Mouse (Mus musculus) adrenal gland, postnatal 10 days (tissue): ENCODE data around the gene Flad1. TPM values are rescaled to one million over a fixed set of nuclear protein-coding genes. Genes with fewer than 3 reads are reported as not detected.

Source experiments
- DNase-seq: peaks from one replicate; pipeline ENCODE4 v3.0.0; 2021; ENCODE audit warnings: mixed read lengths
- total RNA-seq, 2 experiments: library from RNA; stranded (reverse); gene quantifications; 2 replicates each; pipeline ENCODE4 v1.2.3; 2021

Flad1 gene
- total RNA-seq, 2 experiments from 2014 or later, result 49.4 to 54.6 TPM

DNA sequence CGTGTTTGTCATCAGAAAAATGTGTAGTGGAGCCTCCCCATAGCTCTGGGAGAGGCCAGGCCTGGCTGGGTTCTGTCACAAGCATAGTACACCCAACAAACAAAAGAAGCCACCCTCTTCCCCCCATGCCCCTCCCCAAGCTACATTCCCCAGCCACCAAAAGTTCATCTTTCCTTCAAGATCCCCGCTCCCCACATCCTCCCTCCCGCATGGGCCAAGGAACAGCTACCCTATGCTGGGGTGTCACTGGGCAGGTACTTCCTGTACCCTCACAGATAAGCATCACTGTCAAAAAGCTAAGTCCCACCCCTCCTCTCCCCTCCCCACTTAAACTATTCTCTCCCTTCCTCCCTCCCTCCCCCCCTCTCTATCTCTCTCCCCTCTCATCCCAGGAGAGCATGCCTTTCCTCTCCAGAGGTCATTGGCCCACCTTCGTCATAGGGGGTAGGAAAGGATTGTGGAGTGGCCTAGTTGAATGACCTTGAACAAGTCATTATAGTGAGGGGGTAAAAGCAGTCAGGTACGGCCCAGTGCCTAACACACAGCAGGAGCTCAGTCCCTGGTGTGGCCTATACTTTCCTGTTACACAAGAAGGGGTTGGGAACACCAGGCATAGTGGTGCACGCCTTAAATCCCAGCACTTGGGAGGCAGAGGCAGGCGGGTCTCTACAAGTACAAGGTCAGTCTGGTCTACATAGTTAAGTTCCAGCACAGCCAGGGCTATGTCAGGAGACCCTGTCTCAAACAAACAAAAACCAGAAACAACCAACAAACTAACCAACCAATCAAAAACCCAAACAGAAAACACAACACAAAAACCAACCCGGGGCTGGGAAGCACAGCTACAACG is 29.4 kb downstream of the Flad1 start:
- no peak for DNase-seq

DNA sequence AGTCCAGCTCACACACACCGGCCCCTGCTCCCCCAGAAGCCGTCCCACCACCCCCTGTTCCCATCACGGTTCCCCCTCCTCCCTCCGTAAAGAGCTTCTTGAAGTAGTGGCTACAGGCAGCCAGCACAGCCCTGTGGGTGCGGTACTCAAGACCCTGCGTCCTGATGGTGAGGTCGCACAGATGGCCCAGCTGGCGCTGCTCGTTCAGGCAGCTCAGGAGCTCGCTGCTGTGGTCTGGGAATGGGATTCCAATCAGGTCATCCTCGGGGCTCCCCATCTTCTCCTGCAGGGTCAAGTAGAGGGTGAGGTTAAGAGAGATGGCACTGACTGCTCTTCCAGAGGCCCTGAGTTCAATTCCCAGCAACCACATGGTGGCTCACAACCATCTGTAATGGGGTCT is 30.4 kb downstream of the Flad1 start:
- no peak for DNase-seq

DNA sequence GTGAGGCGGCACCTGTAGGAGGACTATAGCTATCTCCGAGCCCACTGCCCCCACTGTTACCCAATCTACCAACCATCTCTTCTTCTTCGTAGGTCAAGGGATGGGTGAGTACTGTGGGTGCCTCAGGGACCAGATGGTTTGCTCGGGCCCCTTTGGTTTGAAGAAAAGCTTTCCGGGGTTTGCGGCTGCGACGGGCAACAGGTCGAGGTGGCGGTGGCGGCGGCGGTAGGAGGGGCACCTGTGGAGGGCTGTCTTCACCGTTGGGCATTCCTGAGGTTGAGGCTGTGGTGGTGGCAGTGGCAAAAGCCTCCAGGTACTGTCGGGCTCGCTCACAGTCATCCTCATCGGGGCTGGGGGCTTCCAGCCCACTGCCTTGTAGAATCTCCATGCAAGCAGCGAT is 31.0 kb downstream of the Flad1 start:
- DNase-seq, result no peak

DNA sequence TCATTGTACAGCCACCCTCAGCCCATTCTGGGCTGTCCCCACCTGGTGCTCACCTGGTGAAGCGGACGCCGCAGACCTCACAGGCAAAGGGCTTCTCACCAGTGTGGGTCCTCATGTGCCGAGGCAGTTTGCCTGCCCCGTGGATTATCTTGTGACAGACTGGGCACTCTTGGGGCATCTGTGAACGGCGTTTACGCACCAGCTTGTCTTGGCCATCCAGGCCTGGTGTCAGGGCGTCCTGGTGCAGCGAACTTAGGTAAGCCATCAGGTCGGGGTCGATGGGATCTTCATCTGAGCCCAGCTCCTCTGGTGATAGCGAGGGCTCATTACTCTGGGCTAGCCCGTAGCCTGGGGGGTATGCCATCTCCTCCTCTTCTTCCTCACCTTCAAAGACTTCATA is 31.4 kb downstream of the Flad1 start:
- DNase-seq, result no peak

DNA sequence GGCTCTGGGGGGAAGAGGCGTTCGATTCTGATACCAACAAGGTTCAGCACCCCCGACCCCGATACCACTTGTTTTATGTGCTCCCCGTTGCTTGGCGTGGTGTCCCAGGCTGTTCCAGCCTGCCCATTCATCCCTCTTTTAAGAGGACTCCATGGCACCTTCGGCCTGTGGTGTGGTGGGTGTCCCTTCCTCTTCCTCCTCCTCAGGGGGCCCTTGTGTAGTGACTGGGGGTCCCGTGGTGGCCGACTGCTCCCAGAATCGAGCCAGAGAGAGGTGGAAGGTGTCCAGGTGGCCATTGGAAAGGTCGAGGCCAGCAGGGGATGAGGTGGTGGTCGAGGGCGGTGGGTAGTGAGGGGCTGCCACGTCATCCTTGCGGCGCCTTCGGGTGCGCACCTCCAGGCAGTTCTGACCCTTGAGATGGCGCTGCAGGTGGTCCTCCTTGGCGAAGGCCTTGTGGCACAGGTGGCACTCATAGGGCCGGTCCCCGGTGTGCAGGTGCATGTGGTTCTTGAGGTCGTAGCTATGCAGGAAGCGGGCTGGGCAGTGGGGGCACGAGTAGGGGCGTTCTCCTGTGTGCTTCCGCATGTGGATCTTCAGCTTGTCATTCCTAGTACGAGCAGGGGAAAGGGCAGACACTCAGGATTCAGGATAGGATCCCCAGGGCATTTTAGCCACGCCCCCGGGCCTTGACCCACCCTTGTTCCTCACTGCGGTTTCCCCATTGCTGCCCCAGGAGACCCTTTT is 32.1 kb downstream of the Flad1 start:
- DNase-seq, result peak; percentile 70

DNA sequence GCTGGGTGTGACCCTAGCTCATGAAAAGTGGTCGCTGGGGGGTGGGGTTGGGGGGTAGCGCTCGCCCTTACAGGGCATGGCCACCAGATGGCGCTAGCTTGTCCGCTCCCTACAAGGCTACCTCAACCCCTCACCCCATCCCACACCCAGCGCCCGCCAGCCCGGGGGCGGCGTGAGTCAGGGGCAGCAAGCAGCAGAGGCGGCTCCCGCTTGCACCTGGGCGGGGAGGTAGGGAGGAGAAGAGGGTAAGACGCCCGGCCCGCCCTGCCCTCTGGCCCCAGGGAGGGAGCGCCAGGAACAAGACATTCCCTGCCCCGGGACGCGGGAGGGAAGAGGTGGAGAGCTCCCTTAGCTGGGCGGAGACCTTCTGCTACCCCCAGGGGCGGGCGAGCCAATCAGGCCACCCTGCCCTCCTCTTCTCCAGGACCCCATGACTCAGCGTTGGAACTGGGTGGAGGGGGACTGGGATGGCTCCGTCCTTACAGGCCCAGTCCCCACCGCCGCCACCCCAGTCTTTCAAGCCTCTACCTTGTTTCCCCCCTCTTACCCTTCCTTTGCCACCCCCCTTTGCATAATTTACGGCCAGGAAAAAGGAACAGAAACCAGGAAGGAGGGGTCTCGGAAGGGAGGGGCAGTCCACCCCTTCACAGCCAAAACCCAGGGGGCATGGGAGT is 33.1 kb downstream of the Flad1 start:
- peak; percentile 83 for DNase-seq

DNA sequence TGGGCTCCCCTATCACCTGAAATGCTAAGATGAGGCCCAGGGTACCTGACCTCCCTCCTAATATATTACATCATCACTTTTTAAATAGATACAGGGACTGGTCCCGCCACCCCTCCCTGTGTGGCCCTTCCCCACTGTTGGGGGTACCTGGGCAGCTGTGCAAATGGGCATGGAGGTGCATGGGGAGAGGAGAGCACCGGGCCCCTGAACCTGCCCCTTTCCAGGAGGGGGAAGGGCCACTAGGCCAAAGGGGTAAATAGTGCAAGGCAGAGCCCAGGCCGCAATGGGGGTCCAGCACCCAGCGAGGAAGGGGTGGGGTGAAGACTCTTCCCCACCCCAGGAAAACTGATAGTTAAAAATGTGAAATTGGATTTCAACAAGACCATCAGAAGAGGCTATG is 33.8 kb downstream of the Flad1 start:
- peak; percentile 17 for DNase-seq

DNA sequence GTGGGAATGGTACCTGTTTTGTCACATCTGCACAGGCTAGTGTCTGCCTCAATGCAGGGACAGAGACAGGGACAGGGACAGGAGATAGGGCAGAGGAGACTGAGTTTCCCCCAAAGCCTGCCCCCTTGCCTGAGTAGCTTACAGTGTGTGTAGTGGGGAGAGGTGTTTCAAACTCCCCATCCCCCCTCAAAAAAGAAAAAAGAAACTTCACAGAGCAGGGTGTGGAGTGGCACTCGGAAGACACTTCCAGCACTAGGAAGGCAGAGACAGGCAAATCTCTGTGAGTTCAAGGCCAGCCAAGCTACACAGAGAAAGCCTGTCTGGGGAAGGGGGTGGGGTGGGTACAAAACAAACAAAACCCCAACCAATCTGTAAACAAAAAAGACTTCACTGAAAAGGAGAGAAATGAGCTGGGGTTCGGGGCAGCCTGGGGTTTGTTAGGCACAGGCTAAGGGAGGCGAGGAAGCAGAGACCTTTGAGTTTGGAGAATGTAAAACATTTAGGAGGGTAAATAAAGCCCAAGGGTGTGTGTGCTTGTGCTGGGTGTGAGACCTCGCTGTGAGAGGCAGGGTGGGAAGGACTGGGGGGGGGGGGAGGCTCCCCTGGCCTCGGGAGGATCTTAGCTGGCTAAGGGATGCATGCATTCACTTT is 38.0 kb downstream of the Flad1 start:
- DNase-seq, result no peak

DNA sequence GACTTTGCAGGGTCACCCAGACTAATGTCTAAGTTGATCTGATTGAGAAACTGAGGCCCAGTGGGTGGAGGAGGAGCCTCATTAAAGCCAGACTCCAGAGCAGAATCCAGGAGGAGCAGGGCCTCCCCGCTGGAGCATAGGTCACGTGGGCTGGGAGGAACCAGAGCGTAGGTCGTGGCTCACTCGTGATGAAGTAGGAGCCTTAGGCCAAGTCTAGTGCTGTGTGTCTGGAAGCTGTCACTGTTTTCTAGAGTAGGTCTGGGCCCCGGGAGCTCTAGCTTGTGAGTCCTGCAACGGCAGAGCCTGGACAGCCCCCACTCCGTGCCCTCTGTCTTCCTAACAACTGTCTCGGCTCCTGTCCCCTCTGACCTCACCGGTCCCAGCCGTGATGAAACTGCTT is 44.3 kb downstream of the Flad1 start:
- DNase-seq, result peak; percentile 40

DNA sequence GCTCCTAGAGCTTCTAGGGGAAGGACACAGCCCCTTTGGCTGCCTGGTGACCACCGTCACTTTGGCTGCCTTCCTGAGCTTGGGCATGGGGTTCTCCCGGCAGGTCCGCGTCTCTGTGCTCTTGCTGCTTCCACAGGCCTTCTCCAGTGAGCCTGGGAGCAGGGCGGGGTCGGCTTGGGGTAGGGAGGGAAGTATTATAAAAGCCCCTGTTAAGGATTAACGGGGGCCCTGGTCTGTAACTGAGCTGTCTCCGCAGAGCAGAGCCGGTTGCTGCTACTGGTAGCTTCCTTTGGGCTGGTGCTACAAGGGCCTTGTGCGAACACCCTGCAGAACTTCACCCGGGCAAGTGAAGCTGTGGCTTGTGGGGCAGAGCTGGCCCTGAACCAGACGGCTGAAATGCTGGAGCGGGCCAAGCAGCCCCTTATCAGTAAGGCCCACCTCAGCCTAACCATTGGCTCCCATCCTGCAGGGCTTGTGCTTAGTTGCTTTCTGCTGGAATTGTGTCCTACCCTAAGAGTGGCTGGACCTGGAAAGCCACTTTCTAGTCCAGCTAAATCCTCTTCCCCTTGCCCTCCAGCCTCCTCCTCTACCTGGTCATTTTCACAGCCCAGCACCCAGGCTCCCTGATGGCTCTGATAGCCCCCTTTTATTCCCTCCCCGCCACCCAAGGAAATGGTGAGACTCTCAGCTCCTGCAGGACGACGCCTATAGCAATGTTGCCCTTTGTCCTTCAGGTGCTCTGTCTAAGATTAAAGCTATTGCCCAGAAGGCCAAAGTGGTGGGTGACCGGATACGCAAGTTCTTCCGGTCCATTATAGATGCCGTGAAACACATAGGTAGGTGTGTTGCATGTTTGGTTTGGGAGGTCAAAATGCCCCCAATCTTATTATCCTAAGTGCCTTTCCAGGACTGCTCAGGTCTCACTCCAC is 45.9 kb downstream of the Flad1 start:
- no peak for DNase-seq

DNA sequence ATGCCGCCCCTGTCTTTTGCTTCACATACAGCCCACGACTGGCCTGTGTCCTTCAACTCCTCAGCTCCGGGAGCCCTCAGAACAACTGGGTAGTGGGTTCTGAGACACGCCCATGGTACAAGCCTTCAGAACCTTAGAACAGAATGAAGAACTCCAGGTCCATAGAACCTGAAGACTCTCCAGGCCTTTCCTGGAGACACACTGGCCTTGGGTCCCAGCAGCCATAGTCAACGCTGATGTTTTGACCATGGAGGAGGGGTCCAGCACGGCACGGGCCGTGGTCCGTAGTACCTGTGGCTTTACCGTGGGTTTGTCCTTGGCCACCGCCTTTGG is 46.6 kb downstream of the Flad1 start, which contains the start of gene Dcst1:
Dcst1 (minus strand) TSS at position 101 of the 333 bp plus-strand sequence.
- DNase-seq, result no peak

DNA sequence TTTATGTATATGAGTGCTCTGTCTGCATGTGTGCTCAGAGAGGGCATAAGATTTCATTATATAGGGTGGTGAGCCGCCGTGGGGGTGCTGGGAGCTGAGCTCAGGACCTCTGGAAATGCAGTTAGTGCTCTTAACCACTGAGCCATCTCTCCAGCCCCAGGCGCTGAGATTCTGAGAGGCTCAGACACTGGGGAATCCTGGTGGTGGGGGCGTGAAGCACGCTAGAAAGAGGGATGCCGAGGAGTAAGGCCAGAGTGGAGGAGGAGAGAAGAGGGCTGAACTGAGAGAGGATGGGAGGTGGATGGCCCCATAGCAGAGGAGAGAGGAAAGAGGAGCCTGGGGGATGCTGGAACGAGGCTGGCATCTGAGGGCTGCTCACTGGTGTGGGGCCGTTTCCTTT is 47.0 kb downstream of the Flad1 start:
- no peak for DNase-seq

DNA sequence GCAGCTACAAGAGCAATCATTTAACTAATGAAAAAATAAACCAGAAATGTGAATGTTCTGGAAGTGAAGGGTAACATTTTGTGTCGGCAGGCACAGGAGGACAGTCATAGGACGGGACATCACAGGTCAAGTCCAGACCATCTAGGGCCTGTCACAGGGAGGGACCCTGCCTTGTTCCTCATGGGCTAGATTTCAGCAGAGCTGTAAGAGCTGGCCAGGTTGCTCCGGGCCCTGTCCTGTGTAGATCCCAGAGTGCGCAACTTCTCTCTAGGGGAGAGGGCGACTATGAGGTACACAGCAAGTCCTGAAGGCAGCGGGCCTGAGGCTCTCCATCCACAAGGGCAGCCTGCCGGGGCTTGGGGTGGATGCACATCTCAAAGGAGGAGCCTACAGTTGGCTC is 50.0 kb downstream of the Flad1 start, which contains the start of gene Dcst2:
Dcst2 (plus strand) TSS at position 301 of the 400 bp plus-strand sequence.
- no peak for DNase-seq

DNA sequence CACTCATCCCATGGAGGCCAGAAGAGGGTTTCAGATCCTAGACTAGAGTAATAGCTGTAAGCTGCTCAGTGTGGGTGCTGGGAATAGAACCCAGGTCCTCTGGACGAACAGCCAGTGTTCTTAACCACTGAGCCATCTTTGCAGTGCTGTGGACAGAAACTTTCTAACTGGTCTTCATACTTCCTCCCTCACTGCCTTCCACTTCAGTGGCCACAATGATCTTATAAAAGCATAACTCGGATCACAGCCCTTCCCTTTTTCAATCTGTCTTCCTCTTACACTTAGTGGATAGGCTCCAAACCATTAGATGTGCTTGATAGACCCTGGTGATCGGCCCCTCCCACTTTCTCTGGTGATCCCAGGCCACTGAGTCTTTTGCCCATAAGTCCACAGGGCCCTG is 51.4 kb downstream of the Flad1 start:
- no peak for DNase-seq

DNA sequence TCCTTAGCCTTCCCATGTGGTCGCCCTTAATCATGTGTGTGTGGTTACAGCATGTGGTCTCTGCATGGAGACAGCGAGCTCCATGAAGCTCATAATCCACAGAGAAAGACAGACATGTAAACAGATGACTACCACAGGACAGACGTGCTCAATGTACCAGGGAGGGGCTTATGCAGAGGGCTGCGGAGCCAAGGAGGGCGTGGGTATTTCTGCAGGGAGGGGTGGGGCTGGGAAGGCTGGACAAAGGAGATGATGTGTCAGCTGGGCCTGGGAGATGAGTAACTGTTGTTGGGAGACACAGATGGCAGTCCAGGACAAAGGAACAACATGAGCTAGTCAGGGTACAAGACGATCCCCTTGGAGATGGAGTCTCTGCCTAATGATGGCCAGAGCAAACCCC is 52.0 kb downstream of the Flad1 start:
- no peak for DNase-seq

DNA sequence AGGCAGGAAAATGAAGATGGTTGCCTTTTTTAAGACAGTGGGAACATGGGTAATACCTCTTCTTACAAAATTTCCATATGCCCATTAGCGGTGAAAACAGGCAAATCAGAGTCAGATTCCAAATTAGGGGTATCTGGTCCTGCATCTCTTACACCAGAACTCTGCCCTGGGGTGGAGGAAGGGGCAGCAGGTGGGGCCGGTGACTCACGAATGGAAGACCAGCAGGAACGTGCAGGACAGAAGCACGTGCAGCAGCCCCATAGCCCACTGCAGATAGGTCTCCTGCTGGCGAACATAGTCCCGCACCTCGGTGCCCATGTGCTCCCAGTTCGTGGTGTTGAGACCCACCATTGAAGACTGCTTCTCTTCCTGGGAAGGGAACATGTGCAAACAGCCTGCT is 55.6 kb downstream of the Flad1 start:
- no peak for DNase-seq

DNA sequence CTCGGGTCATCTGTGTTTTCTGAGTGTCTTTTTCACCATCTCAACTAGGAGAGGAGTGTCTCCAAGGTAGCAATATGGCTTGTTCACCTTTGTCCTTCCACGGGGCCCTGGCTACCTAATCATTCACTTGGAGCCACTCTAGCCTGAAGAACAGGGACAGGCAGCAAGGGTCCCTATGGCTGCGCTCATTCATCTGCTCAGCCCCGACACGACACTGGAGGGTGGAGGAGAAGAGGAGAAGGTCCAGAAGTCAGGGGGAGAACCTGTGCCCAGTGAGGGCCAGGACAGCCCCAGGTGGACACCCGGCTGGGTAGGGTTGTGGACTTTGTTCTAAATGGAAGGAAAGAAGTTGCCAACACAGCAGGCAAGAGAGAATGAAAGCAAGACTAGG is 56.2 kb downstream of the Flad1 start:
- no peak for DNase-seq

DNA sequence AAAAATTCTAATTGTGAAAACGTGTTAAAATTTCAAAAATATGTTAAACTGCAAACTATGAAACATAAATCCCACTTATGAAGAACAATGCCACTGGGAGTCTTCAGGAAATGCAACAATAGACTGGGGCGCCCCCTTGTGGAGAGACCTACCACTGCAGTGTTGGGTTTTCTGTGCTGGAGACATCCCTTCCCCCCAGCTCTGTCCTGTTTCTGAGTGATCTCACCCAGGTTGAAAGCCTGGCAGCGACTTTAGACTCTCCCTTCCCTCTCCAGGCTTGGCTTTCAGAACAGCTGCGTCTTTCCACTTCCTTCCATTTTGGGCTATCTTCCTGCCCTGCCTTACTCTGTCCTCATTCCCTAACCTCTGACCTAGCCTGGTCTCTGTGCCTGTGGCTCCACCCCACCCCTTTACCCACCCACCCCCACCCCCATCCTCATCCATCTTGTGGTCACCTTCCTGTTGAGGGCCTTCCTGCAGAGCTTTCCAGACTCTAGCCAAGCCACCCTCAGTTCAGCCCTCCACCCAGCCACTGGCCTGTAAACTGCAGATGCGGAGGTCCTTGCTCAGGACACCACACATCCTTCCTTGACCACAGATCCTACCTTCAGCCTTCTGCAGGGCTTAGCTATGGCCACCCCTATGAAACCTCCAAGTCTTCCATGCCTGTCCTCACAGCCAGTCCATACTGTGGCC is 56.7 kb downstream of the Flad1 start:
- peak; percentile 94 for DNase-seq

DNA sequence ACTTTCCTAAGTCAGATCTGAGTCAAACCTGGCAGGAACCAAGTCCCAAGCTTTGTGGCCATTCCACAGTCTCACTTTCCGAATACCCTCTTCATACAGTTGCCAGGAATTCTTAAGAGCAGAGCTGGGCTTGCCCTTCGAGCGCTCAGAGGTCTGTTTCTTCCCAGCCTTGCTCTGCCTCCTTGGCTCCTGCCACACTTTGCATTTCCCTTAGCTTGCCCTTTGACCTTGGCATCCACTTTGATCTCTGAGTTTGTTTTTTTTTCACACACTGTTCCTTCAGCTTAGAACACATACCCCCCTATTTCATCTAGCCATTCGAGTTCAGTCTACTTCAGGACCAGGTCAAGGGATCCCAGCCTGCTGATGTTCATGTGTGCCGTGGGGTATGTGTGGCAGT is 60.4 kb downstream of the Flad1 start:
- DNase-seq, result no peak
